Mouse (Mus musculus): ENCODE data around the gene Smyd5.

Gene Smyd5

DNA sequence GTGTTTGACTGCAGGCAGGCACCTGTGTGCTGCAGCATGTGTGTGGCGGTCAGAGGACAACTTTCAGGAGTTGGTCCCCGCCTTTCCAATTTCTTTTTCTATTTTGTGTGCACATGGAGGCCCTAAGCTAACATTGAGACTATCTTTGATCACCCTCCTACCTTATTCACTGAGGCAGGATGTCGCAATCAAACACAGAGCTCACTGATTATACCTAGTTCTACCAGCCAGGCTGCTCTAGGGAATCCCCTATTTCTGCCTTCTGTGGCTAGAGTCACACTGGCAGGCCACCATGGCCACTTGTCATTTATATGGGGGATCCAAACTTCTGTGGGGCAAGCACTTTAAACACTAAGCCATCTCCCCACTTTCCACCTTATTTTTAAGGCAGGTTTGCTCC, 57.9 kb downstream of the Smyd5 start:
- no peak for DNase-seq (ENCODE audit: low read depth in 1 of 2, low spot score in 2 of 2)

DNA sequence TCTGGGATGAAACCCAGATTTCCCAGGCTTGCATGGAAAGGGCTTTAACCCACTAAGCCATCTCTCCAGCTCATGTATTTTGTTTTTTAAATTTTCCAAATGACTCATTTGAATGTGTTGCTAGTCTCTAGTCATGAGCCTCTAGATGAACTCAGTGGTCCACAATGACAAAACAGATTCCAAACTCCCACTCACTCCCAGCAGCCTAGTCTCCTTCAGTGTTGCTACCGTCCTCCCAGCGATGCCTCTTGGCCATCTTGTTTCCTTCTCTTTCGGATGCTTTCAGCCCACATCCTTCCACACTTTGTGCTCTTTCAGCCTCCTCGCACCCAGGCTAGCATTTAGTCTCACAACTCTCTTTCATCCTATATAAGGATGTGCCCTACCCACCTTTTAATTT, 58.5 kb downstream of the Smyd5 start:
- no peak for DNase-seq (ENCODE audit: low read depth in 1 of 2, low spot score in 2 of 2)

DNA sequence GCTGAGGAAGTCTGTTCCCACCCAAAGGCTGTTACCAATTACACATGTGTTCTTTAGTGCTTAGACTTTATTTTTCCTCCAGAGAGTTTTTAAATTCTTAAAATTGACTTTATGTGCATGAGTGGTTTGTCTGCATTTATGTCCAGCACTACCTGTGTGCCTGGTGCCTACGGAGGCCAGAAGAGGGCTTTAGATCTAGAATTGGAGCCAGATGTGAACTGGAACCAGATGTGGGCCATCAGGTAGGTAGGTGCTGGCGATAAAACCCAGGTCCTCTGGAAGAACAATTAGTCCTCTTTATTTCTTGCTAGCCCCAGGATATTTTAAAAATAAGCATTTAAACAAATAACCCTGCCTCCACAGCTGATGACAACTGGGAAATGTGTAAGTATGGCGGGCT, 59.8 kb downstream of the Smyd5 start:
- DNase-seq (ENCODE audit: low read depth in 1 of 2, low spot score in 2 of 2): no peak

Measured in monocyte, adult 2 months (primary cell).